Comparison of ENCODE assay signal across 9 mouse cellular contexts in genomic region chr19:4812334-4812949, GRCm38 (mm10). TPM values are rescaled to one million over a fixed set of nuclear protein-coding genes. Genes with fewer than 3 reads are reported as not detected.
A peak's percentile ranks its signal among the peaks of the same experiment; 100 is the strongest.
DNase-seq lines count a peak whose midpoint lies in the region; ATAC-seq lines count a peak whose summit lies in the region.
"Not testable (repeated sequence)": the region's sequence is repeated elsewhere in the genome, so short reads cannot be mapped to it uniquely, and the experiment has no call there.
"Had no signal": no experiment of that assay in that cellular context is flagged by ENCODE, and none has a peak within 500 bp of the region (broad histone marks: within the 10 kb centered on the region; RNA-seq: fewer than 3 reads in every experiment).

No protein-coding gene starts in this region.

- DNase-seq in 416B (ENCODE audit: low read depth): peak; percentile 74
- DNase-seq in adipocyte (ENCODE audit: low spot score): peak; percentile 48
- peak; percentile 34 for DNase-seq in kidney, adult 9 months
- not testable (repeated sequence) for DNase-seq in liver, embryonic 13.5 days

- H3K9me3 ChIP-seq in erythroblast, embryonic 14.5 days (ENCODE audit: control insufficient read depth, low read length); heart, embryonic 15.5 days (replicated peaks); liver, embryonic 13.5 days (replicated peaks); midbrain, embryonic 13.5 days; stomach, embryonic 14.5 days (ENCODE audit: control insufficient read depth, low read depth, low read length): not testable (repeated sequence)

- H3K4me1 ChIP-seq in erythroblast, embryonic 14.5 days (ENCODE audit: control insufficient read depth): peaks cover 32% of the 10 kb centered on the region
- H3K4me1 ChIP-seq in heart, embryonic 15.5 days (replicated peaks): peaks cover 19% of the 10 kb centered on the region
- peaks cover 30% of the 10 kb centered on the region for H3K4me1 ChIP-seq in liver, embryonic 13.5 days (replicated peaks)
- peaks cover 34% of the 10 kb centered on the region for H3K4me1 ChIP-seq in midbrain, embryonic 13.5 days (replicated peaks)
- peaks cover 11% of the 10 kb centered on the region for H3K4me1 ChIP-seq in stomach, embryonic 14.5 days (ENCODE audit: control insufficient read depth, insufficient read depth, low read length)

- H3K4me3 ChIP-seq in erythroblast, embryonic 14.5 days (replicated peaks): peak overlapping the region; percentile 90
- peak overlapping the region; percentile 83 for H3K4me3 ChIP-seq in heart, embryonic 15.5 days
- H3K4me3 ChIP-seq in liver, embryonic 13.5 days (replicated peaks): peak overlapping the region; percentile 90
- peak overlapping the region; percentile 88 for H3K4me3 ChIP-seq in midbrain, embryonic 13.5 days (replicated peaks)
- peak overlapping the region; percentile 93 for H3K4me3 ChIP-seq in stomach, embryonic 14.5 days (ENCODE audit: low read depth, low read length)

- 73% methylated on average over 8 of the region's 8 CpGs for WGBS in heart, embryonic 15.5 days
- WGBS in liver, embryonic 13.5 days (ENCODE audit: insufficient replicate concordance): 69% methylated on average over 8 of the region's 8 CpGs
- 84% methylated on average over 8 of the region's 8 CpGs for WGBS in midbrain, embryonic 13.5 days
- WGBS in stomach, embryonic 14.5 days: 77% methylated on average over 8 of the region's 8 CpGs

- H3K27me3 ChIP-seq in erythroblast, embryonic 14.5 days (ENCODE audit: control insufficient read depth); heart, embryonic 15.5 days; liver, embryonic 13.5 days; midbrain, embryonic 13.5 days; stomach, embryonic 14.5 days (ENCODE audit: control insufficient read depth, insufficient read depth, low read length): not testable (repeated sequence)

- peaks cover 13% of the 10 kb centered on the region for H3K36me3 ChIP-seq in erythroblast, embryonic 14.5 days (ENCODE audit: control insufficient read depth)
- not testable (repeated sequence) for H3K36me3 ChIP-seq in heart, embryonic 15.5 days; liver, embryonic 13.5 days; midbrain, embryonic 13.5 days; stomach, embryonic 14.5 days (ENCODE audit: control insufficient read depth, insufficient read depth, low read length)

- peak overlapping the region; percentile 58 for H3K4me2 ChIP-seq in heart, embryonic 15.5 days
- peak overlapping the region; percentile 73 for H3K4me2 ChIP-seq in liver, embryonic 13.5 days
- H3K4me2 ChIP-seq in midbrain, embryonic 13.5 days (replicated peaks): peak overlapping the region; percentile 97
- peak overlapping the region; percentile 46 for H3K4me2 ChIP-seq in stomach, embryonic 14.5 days (replicated peaks; ENCODE audit: low read depth, low read length)

- H3K27ac ChIP-seq in heart, embryonic 15.5 days: peak overlapping the region; percentile 93
- H3K27ac ChIP-seq in liver, embryonic 13.5 days: peak overlapping the region; percentile 91
- H3K27ac ChIP-seq in midbrain, embryonic 13.5 days: peak overlapping the region; percentile 87; the same call in 1 of the 2 replicates
- H3K27ac ChIP-seq in stomach, embryonic 14.5 days (ENCODE audit: low read length): peak overlapping the region; percentile 95

- not testable (repeated sequence) for ATAC-seq in heart, embryonic 15.5 days (replicated peaks; ENCODE audit: insufficient number of reproducible peaks, insufficient read depth, low FRiP score, low read depth); liver, embryonic 13.5 days (ENCODE audit: low read depth); midbrain, embryonic 13.5 days; stomach, embryonic 14.5 days (ENCODE audit: insufficient number of reproducible peaks, insufficient read depth, low FRiP score, low read depth)

- peak overlapping the region; percentile 84 for H3K9ac ChIP-seq in heart, embryonic 15.5 days
- H3K9ac ChIP-seq in liver, embryonic 13.5 days: peak overlapping the region; percentile 83
- H3K9ac ChIP-seq in midbrain, embryonic 13.5 days (replicated peaks): peak overlapping the region; percentile 79
- peak overlapping the region; percentile 71; the same call in 1 of the 2 replicates for H3K9ac ChIP-seq in stomach, embryonic 14.5 days (replicated peaks; ENCODE audit: low read depth, low read length)

RNA-seq across cellular contexts. Expression of gene Rbm14, which starts 1.0 kb away (rescaled TPM):
- 3.8 and 5.1 TPM in 2 replicates for polyA plus RNA-seq in erythroblast, embryonic 14.5 days (2012)
- polyA plus RNA-seq in heart, embryonic 15.5 days (2015; fragmentation: Nextera tagmentation; extraction: Ambion mirVana): 40.2 and 51.1 TPM in 2 replicates
- polyA plus RNA-seq in liver, embryonic 13.5 days (2015; fragmentation: Nextera tagmentation; extraction: Ambion mirVana): 38.6 and 49.4 TPM in 2 replicates
- 74.8 and 82.3 TPM in 2 replicates for polyA plus RNA-seq in midbrain, embryonic 13.5 days (2015; fragmentation: Nextera tagmentation; extraction: Ambion mirVana)
- polyA plus RNA-seq in stomach, embryonic 14.5 days (2014; fragmentation: Nextera tagmentation; extraction: Ambion mirVana): 75.9 and 77.7 TPM in 2 replicates

RNA-seq across cellular contexts. Expression of gene Gm21992, which starts 1.0 kb away (rescaled TPM):
- polyA plus RNA-seq in erythroblast, embryonic 14.5 days (2012): 0.19 and 0.62 TPM in 2 replicates
- polyA plus RNA-seq in heart, embryonic 15.5 days (2015; fragmentation: Nextera tagmentation; extraction: Ambion mirVana): 22.6 and 30.5 TPM in 2 replicates
- 18.5 and 20.7 TPM in 2 replicates for polyA plus RNA-seq in liver, embryonic 13.5 days (2015; fragmentation: Nextera tagmentation; extraction: Ambion mirVana)
- polyA plus RNA-seq in midbrain, embryonic 13.5 days (2015; fragmentation: Nextera tagmentation; extraction: Ambion mirVana): 30.9 and 33.4 TPM in 2 replicates
- 32.0 and 35.8 TPM in 2 replicates for polyA plus RNA-seq in stomach, embryonic 14.5 days (2014; fragmentation: Nextera tagmentation; extraction: Ambion mirVana)

RNA-seq across cellular contexts. Expression of gene Rbm4, which starts 18.7 kb away (rescaled TPM):
- 1.1 and 1.6 TPM in 2 replicates for polyA plus RNA-seq in erythroblast, embryonic 14.5 days (2012)
- 42.2 and 54.1 TPM in 2 replicates for polyA plus RNA-seq in heart, embryonic 15.5 days (2015; fragmentation: Nextera tagmentation; extraction: Ambion mirVana)
- 26.0 and 26.5 TPM in 2 replicates for polyA plus RNA-seq in liver, embryonic 13.5 days (2015; fragmentation: Nextera tagmentation; extraction: Ambion mirVana)
- 117 and 126 TPM in 2 replicates for polyA plus RNA-seq in midbrain, embryonic 13.5 days (2015; fragmentation: Nextera tagmentation; extraction: Ambion mirVana)
- 58.0 and 60.7 TPM in 2 replicates for polyA plus RNA-seq in stomach, embryonic 14.5 days (2014; fragmentation: Nextera tagmentation; extraction: Ambion mirVana)

RNA-seq across cellular contexts. Expression of gene Ccs, which starts 26.7 kb away (rescaled TPM):
- 19.1 and 28.1 TPM in 2 replicates for polyA plus RNA-seq in erythroblast, embryonic 14.5 days (2012)
- polyA plus RNA-seq in heart, embryonic 15.5 days (2015; fragmentation: Nextera tagmentation; extraction: Ambion mirVana): 33.4 and 41.7 TPM in 2 replicates
- 40.7 and 41.2 TPM in 2 replicates for polyA plus RNA-seq in liver, embryonic 13.5 days (2015; fragmentation: Nextera tagmentation; extraction: Ambion mirVana)
- 37.9 and 40.2 TPM in 2 replicates for polyA plus RNA-seq in midbrain, embryonic 13.5 days (2015; fragmentation: Nextera tagmentation; extraction: Ambion mirVana)
- 55.4 and 55.8 TPM in 2 replicates for polyA plus RNA-seq in stomach, embryonic 14.5 days (2014; fragmentation: Nextera tagmentation; extraction: Ambion mirVana)

RNA-seq across cellular contexts. Expression of gene Ccdc87, which starts 26.7 kb away (rescaled TPM):
- 0.01 TPM in 1 of 2 replicates, not detected in the other for polyA plus RNA-seq in erythroblast, embryonic 14.5 days (2012)
- polyA plus RNA-seq in heart, embryonic 15.5 days (2015; fragmentation: Nextera tagmentation; extraction: Ambion mirVana): 0.04 and 0.05 TPM in 2 replicates
- 0.06 TPM in 1 of 2 replicates, not detected in the other for polyA plus RNA-seq in liver, embryonic 13.5 days (2015; fragmentation: Nextera tagmentation; extraction: Ambion mirVana)
- polyA plus RNA-seq in midbrain, embryonic 13.5 days (2015; fragmentation: Nextera tagmentation; extraction: Ambion mirVana): 0.30 and 0.36 TPM in 2 replicates
- polyA plus RNA-seq in stomach, embryonic 14.5 days (2014; fragmentation: Nextera tagmentation; extraction: Ambion mirVana): 0.07 TPM in 1 of 2 replicates, not detected in the other
- polyA plus RNA-seq: CD4-positive, CD25-positive, alpha-beta regulatory T cell, adult 4 months had no signal

Comparison
In these comparisons a context has a peak if more than half of its experiments do, and no peak if none do; other contexts are left out.
1. H3K4me2 ChIP-seq: peak in every context shown above with its lines; median percentile 97 in midbrain, embryonic 13.5 days; 73 in liver, embryonic 13.5 days; 58 in heart, embryonic 15.5 days; 46 in stomach, embryonic 14.5 days.
2. RNA of gene Gm21992, which starts 1.0 kb away (polyA plus RNA-seq): 32.0 to 35.8 TPM in stomach, embryonic 14.5 days, 30.9 to 33.4 TPM in midbrain, embryonic 13.5 days, 22.6 to 30.5 TPM in heart, embryonic 15.5 days and 18.5 to 20.7 TPM in liver, embryonic 13.5 days; 0.19 to 0.62 TPM in erythroblast, embryonic 14.5 days; every median in the first group is over 10 times any median in the second.
3. RNA of gene Rbm4, which starts 18.7 kb away (polyA plus RNA-seq): 117 to 126 TPM in midbrain, embryonic 13.5 days, 58.0 to 60.7 TPM in stomach, embryonic 14.5 days, 42.2 to 54.1 TPM in heart, embryonic 15.5 days and 26.0 to 26.5 TPM in liver, embryonic 13.5 days; 1.1 to 1.6 TPM in erythroblast, embryonic 14.5 days; every median in the first group is over 10 times any median in the second.
4. Peak in every context shown above with its lines, with median percentiles within 50 percentile points of each other: H3K4me3 ChIP-seq, H3K27ac ChIP-seq and H3K9ac ChIP-seq.